Mouse (Mus musculus) testis, adult 2 months (tissue): Measurements from ENCODE around the gene Josd1.

Experiments
- CTCF ChIP-seq: fragments of 200-500 bp; IDR thresholded peaks from 2 replicates; pipeline ENCODE4 v1.5.1; 2012; ENCODE audit warnings: low read depth, mild to moderate bottlenecking, inconsistent platforms, low read length, moderate library complexity; ENCODE audit not compliant: control insufficient read depth, insufficient read depth, insufficient replicate concordance
- POLR2A ChIP-seq: fragments of 200-500 bp; IDR thresholded peaks from 2 replicates; pipeline ENCODE4 v1.6.1; 2012; ENCODE audit warnings: low read depth, mild to moderate bottlenecking, inconsistent platforms, low read length, moderate library complexity; ENCODE audit not compliant: control insufficient read depth

DNA sequence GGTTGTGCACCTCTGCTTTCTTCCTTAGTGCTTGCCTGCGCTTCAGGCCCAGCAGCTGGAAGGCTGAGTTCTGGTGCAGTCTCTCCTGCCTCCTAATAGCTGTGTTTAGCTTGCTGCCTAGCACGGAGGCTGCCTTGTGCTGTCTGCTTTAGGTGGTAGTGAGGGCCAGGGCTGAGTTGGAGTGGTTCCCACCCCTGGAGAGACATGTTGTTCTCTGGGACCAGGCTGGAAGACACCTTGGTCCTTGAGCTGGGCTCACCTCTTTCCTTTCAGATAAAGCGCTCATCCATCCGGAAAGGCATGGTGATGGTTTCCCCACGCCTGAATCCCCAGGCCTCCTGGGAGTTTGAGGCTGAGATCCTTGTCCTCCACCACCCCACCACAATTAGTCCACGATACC lies 29.0 kb upstream of the Josd1 start:
- TF ChIP-seq CTCF (no peak), POLR2A (no peak)
